Mouse (Mus musculus): ENCODE results near the gene Tex50.
"Not testable (repeated sequence)": the region's sequence is repeated elsewhere in the genome, so short reads cannot be mapped to it uniquely, and the experiment has no call there.

Tex50 gene

DNA sequence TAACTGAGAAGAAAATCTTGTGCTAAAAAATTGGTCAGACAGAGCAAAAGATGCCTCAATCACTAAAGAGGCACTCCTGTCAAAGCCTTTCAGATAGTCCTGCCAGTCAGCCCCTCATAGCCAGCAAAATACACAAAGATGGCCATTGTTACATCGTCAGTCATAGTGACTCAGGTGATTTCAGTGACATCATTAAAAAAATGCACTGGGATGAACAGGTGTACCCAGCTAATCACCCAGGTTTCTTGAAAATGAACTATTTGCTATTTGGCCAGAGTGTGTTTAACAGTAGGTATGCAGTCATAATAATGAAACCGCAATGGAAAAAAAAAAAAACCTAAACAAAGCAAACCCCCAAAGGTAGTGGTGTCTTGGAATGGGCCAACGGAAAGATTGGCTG, at the start of gene Tex50:
Gene Tex50 (minus strand): TSS at position 101 of the 400 bp plus-strand sequence.
- DNase-seq = no peak

DNA sequence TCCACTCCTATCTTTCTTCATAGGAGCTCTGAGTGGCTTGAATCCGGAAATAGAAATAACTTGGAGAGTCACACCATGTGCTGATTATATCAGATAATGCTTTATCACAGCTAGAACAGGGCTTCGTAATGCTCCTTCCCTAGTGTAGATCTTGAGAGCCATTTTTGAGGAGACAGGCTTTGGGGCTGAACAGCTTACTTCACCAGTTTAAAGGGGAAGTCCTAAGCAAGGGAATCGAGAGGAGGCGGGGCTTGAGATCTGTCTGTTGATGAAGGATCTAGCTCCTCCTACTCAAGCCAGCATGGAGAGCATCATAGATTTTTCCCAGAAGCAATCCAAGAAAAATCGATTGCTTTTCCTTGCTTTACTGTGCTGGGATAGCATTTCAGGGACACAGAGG, 40.7 kb upstream of the Tex50 start:
- no peak for DNase-seq

DNA sequence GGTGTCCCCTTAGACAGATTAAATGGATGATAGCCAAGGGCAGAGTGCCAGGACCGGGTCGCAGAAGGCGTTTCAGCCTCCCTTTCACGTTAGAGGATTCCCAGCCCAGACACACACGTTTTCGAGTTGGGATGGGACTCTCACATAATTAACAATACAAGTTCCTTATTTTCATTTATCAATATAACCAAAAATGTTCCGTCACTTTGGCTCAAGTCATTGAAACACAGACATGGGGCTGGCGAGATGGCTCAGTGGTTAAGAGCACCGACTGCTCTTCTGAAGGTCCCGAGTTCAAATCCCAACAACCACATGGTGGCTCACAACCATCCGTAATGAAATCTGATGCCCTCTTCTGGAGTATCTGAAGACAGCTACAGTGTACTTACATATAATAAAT, 37.2 kb upstream of the Tex50 start:
- not testable (repeated sequence) for DNase-seq

DNA sequence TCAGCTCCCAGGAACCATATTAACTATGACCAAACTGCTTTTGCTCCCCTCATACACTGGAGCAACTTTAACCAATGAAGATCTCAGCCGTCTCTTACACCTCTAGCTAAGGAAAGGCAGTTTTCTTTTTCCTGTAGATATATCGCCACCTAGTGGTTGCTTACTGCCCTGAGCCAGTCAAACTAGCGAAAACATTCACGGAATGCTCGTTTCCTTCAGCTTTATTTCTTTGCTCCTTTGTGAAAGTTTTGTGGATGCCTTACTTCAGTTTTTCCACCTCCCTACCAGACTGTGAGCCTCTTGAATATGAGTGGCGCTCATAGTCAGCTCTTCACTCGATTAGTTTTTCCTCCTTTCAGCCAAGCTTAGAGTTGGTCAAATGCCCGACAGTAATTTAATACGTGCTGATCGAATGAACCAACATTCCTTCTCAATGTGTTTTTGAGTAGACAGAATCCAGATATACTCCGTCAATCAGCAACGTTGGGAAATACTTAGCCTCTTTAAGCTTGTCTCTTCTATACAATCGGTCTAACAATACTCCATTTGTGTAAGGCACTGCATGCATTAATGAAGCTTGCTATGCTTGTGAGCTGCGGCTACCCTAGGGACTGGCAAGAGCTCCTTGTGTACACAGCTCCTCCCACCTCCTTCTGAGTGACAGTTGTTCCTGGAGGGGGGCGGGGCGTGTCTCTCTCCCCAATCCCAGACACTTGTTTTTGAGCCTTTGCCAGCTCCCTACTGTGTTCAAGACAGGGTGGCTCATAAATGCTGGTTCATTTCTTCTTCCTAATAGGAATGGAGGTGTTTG, 36.6 kb upstream of the Tex50 start:
- DNase-seq = peak; percentile 72

DNA sequence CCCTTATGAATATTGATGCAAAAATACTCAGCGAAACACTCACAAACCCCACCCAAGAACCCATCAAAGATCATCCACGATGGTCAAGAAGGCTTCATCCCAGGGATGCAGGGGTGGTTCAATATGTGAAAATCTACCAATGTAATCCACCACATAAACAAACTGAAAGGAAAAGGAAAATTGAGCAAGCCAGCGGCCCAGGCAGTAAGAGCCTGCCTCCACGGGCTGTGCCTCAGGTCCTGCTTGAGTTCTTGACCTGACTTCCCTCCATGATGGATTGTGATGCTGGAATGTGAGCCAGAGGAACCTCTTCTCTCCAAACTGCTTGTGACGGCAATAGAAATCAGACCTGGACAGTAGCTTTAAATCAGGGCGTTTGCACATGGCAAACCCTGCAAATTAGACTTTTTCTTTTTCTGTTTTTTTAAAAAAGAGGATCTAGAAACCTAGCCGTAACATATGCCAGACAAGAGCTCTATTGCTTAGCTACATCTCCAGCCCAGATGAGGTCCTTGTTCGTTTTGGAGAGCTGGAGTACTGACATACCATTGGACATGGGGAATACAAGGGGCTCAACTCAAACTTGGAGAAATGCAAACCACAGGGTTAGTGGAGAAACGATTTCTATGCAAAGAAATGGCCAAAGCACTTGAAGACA, 31.3 kb upstream of the Tex50 start:
- DNase-seq = no peak

DNA sequence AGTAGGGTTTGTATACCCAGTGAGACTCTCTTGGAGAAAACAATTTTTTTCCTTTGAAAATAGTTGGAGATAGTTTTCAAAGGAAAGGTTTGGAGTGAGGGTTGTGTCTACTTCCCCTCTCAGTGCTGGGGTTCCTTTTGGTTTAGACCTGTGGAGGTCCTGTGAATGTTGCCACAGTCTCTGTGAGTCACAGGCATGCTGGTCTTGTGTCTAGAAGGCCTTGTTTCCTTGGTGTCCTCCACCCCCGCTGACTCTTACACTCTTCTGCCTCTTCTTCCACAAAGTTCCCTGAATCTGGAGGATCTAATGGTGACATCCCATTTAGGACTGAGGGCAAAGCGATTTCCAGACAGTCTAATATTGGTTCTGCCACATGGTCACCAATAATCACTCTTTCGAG, 26.3 kb upstream of the Tex50 start:
- no peak for DNase-seq

DNA sequence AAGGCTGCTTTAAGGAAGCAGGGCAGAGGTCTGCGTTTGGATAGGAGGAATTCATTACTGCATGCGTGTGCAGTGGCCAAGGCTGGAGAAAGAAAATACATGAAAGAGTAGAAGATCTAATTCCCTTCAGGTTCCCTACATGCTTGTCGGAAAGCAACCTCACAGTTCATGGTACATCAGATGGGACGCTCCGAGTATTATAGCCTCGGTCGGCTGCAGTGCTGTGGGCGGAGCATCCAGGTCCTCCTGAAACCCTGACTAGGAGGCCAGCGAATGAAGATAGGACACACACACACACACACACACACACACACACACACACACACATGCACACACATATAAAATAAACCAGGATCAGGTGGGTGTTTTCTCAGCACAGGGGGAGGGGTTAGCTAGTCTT, 24.6 kb upstream of the Tex50 start:
- DNase-seq = no peak

DNA sequence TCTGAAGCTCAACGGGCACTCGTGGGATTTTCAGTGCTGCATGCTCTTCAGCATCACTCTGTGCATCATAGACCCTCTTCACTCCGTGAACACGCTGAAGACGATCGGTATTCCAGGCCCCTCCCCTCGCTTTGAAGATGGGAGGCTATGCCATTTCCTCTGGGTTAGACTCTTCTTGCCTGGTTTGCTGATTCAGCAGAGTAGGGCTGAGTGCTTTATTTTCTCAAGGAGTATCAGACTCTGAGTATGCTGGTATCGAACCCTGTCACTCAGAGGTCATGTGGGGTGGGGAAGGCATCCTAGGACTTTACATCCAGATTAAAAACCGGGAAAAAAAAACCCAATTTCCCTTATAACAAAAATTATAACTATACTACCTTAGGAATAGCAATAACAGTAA, 23.3 kb upstream of the Tex50 start:
- DNase-seq = no peak

DNA sequence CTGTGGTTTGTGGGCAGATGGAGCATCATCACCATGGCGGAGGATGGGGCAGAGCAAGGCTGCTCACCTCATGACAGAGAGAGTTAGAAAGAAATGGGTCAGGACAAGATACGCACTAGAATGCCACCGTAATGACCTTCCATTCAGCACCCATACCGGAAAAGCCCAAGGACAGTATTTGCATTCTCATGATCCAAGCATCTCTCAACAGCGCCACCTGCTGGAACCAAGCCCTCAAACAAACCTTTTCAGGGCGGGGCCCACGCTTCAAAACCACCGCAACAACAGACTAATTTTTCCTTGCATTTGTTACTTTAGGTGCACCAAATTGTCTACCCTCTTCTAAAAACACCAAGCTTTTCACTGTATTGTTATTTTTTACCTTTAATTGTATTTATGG, 21.6 kb upstream of the Tex50 start:
- peak; percentile 39 to 42 for DNase-seq

DNA sequence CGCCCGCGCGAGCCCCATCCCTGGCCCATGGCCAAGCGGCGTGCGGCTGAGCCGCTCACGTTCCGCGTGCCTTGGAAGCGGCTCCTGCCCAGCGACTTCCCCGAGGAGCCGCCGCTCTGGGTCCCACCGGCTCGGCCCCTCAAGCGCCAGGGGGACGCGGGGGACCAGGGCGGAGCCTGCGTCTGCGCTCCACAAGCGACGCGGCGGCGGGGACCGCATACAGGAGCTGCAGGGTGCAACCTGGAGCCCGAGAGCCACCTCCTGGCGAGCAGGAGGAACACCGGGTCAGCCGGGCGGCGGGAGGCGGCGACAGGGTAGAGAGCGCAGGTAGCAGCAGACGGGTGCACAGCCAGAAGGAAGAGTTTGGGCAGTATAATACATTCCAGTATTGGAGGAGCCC, 11.5 kb upstream of the Tex50 start:
- DNase-seq = peak; percentile 62 to 72

DNA sequence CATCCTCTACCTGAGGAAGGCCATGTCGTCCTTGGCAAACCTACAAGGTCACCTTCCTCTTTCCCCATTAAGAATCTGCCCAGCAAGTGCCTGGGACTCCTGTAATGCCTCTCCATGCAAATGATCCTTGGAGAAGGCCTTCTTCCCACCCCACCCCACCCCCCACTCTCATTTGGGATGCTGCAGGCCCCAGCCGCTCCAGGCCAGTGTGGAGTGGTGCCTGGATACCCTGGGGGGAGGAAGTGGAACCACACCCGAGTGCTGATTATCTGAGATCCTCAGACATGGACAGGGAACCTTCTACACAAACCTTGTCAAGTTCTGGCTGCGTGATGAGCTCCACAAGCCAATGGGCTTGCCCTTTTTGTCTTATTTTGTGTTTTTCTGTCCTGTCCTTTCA, 1.2 kb upstream of the Tex50 start:
- DNase-seq = no peak

DNA sequence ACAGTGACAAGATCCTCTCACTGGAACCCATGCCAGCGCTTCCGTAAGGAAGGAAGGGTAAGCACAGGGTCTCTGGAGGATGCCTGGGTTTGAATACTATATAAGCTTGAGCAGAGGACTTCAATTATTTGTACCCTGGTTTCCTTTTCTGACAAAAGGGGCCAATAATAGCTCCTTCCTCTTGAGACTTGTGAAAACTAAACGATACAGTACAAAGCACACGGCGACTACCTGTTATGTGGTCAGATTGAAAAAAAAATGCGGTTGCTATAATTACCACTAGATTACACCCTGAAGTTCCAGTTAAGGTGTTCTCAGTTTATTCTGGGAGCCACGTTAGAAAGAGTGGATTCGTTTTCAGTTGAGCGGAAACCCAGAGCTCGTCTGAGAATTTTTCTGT, 2.6 kb downstream of the Tex50 start:
- DNase-seq = no peak

DNA sequence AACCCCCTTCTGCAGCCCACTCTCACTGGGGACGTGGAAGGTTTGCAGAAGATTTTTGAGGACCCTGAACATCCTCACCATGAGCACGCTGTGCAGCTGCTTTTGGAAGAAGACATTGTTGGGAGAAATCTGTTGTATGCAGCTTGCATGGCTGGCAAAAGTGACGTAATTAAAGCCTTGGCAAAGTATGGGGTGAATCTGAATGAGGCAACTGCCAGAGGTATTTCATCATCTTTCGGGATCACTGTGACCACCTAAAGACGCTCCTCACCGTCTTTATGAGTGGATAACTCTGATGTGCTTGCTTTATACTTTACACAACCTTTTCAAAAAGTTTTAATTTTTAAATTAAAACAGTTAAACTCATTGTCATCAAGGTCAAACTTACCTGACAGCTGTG, 8.0 kb downstream of the Tex50 start:
- no peak for DNase-seq

DNA sequence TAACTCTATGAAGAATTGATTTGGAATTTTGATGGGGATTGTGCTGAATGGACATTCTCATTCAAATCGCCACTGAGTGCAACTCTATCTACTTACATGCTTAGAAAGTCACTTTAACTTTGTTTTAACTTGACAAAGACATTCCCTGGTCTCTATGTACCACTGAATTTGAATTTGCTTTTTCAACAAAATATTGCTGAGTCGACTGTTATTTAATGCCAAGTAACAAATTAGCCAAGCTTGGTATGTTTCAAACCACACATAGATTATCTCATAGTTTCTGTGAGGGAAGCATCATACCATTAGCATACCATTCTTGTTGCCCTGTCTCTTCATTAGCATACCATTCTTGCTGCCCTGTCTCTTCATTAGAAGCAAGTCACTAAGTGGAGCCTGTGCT, 11.2 kb downstream of the Tex50 start:
- no peak for DNase-seq

DNA sequence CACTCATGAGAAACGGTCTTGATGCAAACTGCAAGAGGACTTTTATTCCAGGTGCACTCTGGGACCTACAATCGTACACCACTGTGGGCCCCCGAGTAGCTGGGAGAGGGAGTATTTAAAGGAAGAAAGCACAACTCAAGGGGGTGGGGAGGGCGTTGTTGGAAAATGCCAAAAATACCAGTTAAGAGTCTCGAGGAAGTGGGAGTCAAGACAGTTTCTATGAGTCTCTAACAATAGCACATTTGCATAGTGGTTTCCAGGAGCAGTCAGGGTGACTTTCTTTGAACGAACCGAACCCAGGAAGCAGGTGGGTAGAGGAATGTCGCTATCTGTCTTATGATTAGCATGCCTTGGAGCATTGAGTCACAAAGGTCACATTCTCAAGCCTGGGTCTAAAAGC, 13.5 kb downstream of the Tex50 start:
- DNase-seq = not testable (repeated sequence)

DNA sequence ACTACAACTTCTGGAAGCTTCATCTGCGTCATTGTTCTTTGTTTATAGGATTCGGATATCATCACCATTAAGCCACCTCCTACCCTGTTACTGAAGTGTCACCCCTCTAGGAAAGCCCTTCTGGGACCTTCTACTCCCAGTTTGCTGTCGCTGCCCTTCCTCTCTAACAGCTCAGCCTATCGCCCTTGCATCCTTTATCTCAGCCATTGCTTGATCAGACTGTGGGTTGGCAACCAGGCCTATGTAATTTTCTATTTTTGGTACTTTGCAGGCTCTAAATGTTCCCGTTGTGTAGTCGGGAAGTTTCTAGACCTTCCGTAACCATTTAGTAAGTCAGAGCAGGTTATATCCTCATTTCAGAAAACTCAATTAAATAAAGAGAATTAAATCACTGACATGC, 15.9 kb downstream of the Tex50 start:
- DNase-seq = no peak

DNA sequence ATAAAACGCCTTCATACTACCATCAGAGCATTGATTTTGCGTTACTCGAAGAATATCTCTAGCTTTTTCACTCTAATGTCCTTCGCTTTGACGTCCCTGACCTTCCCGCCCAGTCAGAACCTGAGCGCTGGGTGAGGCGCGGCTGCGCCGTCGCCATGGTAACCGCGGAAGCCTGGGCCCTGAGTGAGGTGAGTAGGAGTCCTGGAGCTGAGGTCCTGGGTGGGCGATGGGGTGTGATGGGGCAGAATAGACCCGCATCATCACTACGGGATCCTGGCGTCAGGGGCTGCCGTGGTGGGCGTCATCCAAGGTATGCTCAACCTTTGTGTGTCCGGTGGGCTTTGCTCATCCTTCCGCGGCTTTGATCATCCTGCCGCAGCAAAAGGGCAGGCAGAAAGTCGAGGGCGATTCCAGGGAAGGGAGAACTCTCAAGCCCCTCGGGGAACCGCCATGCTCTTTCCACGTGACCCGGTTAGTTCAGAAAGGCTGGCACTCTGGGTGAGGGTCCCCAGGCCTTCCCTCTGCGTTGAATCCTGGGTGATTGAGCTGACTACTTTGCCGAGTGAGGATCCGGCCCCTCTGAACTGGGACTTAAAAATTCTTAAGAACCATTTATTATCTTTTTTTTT, 16.5 kb downstream of the Tex50 start, which contains the start of gene Ankrd45:
Gene Ankrd45 (plus strand): TSS at position 161 of the 629 bp plus-strand sequence.
- DNase-seq = peak; percentile 34 to 48

DNA sequence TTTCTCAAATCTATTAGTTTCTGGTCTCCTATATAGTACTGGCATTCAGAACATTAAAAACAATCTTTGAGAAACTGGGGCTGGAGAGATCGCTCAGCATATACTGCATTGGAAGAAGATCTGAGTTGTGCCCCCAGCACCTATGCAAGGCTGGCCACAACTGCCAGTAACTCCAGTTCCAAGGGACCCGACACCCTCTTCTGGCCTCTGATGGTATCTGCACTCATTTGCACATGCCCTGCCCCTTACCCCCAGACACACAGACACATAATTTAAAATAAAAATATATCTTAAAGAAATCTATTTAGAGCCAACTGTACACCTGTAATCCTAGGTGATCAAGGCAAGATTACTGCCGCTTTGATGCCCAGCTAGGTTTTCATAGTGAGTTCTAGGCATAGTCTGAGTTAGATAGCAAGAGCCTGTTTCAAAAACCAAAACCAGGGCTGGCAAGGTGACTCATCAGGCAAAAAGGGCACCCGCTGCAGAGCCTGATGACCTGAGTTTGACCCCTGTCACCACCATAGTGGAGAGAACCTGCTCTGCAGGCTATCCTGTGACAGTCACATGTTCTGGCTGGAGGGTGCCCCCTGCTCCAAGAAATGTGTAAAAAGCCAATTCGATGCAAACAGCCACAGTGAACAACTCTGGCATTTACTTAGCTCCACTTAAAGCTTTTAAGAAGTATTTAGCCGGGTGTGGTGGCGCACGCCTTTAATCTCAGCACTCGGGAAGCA, 18.9 kb downstream of the Tex50 start:
- no peak for DNase-seq

DNA sequence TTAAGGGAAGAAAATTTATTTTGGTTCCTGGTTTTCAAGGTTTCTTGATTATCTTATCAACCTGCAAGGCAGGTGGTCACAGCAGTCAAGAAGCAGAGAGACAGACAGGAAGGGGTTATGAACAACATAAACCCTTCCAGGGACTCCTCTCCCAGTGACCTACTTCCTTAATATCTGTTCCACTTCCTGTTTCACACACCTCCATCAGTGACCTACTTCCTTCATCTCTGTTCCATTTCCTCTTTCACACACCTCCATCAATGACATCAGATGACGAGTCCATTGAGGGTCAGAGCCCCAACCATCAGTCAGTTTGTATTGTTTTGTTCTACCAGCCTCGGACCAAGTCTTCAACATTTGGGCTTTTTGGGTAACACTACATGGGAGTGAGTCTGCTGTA, 19.6 kb downstream of the Tex50 start:
- DNase-seq = no peak

DNA sequence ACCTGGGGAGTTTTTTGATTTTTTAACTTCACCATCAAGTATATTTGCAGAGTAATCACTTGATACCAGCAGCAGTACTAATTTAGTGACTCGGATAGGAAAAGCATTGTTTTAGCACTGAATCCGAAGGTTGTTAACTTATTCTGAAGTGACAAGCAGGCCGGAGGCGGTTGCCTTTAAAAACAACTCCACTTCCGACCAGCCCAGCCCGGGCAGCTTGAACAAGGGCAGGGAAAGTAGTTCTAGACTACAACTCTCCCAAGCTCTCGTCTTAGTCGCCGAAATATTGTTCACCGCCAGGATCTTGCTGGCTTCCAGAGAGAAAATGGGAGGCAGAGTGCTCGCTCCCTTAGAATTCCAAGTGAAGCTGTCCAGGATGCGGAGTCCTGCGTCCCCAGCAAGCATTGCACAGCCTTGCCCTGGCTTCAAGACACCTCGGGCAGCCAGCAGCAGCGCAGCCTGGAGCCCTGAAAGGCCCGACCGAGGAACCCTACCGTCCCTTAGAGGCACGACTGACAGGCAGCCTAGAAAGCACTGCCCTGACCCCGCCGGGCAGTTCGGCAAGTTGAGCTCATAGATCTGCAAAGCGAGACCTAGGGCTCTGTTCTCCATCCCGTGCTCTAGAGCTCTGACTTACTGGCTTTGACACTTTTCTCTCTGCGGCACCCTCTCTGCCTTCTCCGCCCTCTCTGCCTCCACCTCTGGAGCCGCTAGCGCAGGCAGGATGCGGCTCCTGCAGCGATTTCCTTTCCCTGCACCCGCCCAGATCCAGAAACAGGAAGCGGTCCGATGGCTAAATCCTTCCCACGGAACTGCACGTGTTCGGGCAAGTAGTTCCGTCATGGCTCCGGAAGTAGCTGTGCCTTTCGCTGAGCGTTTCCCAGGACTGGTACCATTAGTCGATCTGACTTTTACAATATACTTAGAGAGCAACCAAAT, 28.1 kb downstream of the Tex50 start, which contains the start of gene Klhl20:
Gene Klhl20 (minus strand): TSS at position 786 of the 939 bp plus-strand sequence.
- peak; percentile 93 to 99 for DNase-seq

DNA sequence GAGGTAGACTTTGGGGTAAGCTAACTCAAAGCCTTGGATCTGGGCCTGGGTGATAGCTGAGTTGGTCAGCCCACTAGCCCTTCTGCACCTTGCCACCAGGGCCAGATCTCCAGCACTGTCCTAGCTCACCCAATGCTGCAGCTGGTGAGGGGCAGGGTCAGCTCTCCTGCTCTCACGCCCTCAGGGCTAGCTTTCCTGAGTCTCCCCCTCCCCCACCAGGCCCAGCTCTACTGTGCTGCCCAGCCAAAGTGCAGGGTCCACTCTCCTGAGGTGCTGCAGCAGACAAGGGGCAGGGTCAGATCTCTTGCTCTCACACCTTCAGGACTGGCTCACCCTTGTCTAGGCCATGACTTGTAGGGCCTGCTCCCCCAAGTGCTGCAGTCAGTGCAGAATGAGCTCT, 32.7 kb downstream of the Tex50 start:
- no peak for DNase-seq

All from cerebellum, postnatal 36 days (tissue).